Mouse (Mus musculus) kidney, adult 2 months (tissue): ENCODE data around the gene Cdkn1a.

Source experiments
- CTCF ChIP-seq: fragments of 200-500 bp; conservative IDR thresholded peaks from 2 replicates; pipeline ENCODE4 v1.5.1; 2011; ENCODE audit warnings: low read depth, mild to moderate bottlenecking, control low read depth, low read length, moderate library complexity, mixed read lengths; ENCODE audit not compliant: insufficient read depth, insufficient read length
- POLR2A ChIP-seq: fragments of 200-500 bp; IDR thresholded peaks from one replicate; pipeline ENCODE4 v1.6.1; 2011; ENCODE audit warnings: low read depth, low read length, control low read depth

DNA sequence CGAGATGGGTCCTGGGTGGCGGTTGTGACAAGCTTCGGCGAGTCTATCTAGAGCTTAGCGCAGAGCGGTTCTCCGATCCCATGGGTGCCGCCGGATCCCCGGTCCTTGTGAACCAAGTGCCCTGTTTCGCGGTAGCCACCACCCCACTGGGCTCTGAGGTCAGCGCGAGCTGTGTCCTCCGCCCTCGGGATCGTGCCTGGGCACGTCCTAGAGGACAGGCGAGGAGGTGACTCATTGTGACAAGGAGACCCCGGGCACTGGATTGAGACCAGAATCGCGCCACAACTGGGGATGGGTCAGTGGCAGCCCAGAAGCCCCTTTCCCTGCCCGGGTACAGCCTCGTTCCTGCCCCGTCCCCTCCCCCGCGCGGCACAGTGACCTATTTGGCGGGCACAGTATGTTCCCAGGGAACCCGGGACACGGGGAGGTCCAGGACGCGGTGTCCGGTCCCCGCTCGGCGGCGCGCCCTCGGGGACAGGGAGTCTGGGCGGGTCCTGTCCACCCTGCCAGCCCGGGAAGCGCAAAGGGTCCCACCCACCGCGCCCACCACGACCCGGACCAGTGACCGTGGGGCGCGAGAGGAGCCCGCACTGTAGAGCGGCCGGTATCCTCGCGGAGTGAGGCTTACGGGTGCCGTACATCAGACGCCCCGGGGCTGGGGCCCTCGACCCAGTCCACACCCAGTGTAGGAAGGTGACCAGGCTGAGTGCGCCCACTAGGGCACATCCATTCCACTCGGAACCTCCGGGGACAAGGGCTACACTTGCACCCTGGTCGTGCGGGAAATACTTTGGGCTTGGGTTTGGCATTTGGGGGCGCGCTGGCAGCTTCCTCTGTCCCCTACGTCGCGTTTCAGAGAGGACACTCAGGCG, 3.8 kb downstream of the Cdkn1a start:
- TF ChIP-seq CTCF (no peak), POLR2A (no peak)
